Mouse (Mus musculus) midbrain, embryonic 12.5 days (tissue): ENCODE measurements around the gene Clstn1. TPM values are rescaled to one million over a fixed set of nuclear protein-coding genes. Genes with fewer than 3 reads are reported as not detected.
A peak's percentile ranks its signal among the peaks of the same experiment; 100 is the strongest.
"Not testable (repeated sequence)": the region's sequence is repeated elsewhere in the genome, so short reads cannot be mapped to it uniquely, and the experiment has no call there.

Experiments
- ATAC-seq: fragments of 200-750 bp; cut with Nextera tagmentation; 2 replicates; pipeline ENCODE4 v1.8.0; 2017; ENCODE audit warnings: low read depth, moderate TSS enrichment, moderate library complexity; ENCODE audit not compliant: low FRiP score
- H3K27ac ChIP-seq: fragments of 300-500 bp; sonication (generic); replicated peaks from 2 replicates; pipeline ENCODE4 v1.5.1; 2016; ENCODE audit warnings: mild to moderate bottlenecking
- H3K27me3 ChIP-seq: fragments of 300-500 bp; sonication (generic); 2 replicates; pipeline ENCODE4 v1.6.1; 2016; ENCODE audit warnings: mild to moderate bottlenecking
- H3K36me3 ChIP-seq: fragments of 300-500 bp; sonication (generic); 2 replicates; pipeline ENCODE4 v1.6.1; 2016
- H3K4me1 ChIP-seq: fragments of 300-500 bp; sonication (generic); 2 replicates; pipeline ENCODE4 v1.6.1; 2016
- H3K4me2 ChIP-seq: fragments of 300-500 bp; sonication (generic); replicated peaks from 2 replicates; pipeline ENCODE4 v1.6.1; 2016; ENCODE audit warnings: mild to moderate bottlenecking, moderate library complexity
- H3K4me3 ChIP-seq: fragments of 300-500 bp; sonication (generic); 2 replicates; pipeline ENCODE4 v1.5.1; 2016; ENCODE audit warnings: mild to moderate bottlenecking
- H3K9ac ChIP-seq: fragments of 300-500 bp; sonication (generic); replicated peaks from 2 replicates; pipeline ENCODE4 v1.6.1; 2016; ENCODE audit warnings: mild to moderate bottlenecking, moderate library complexity
- H3K9me3 ChIP-seq: fragments of 300-500 bp; sonication (generic); 2 replicates; pipeline ENCODE4 v1.6.1; 2016; ENCODE audit warnings: mild to moderate bottlenecking
- WGBS: fragments of 180-500 bp; shearing (Covaris S2); methylation state at CpG from one replicate; pipeline ENCODE4 v1.1.7; 2016; 5-methylcytosine and 5-hydroxymethylcytosine counted together
- polyA plus RNA-seq: library from polyadenylated mRNA; unstranded; fragments of >200 nt; fragmentation: Nextera tagmentation; extraction: Ambion mirVana; gene quantifications from 2 replicates; pipeline ENCODE4 v1.2.1, GENCODE M21; 2016

Clstn1 gene
- polyA plus RNA-seq, 1 experiment from 2014 or later, result 84.4 TPM

DNA sequence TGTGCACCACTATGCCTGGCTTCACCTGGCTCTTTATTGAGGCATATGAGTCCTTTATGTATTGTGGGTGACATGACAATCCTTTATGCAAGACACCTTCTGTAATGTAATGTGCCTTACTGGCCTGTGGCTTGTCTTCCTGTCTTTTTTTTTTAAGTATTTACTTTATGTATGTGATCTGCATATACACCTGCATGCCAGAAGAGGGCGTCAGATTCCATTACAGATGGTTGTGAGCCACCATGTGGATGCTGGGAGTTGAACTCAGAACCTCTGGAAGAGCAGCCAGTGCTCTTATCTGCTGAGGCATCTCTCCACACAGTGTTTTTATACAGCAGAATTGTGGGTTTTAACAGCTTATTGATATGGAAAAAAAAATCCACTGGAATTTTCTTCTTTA is 17.6 kb downstream of the Clstn1 start:
- H3K27me3 ChIP-seq, result no peaks in the 10 kb centered on the region
- H3K36me3 ChIP-seq, result 0 out of 2 replicates have a peak, but pooled peaks cover 3% of the 10 kb centered on the region
- no peaks in the 10 kb centered on the region for H3K9me3 ChIP-seq
- H3K4me2 ChIP-seq, result no peak overlapping the region
- no peak overlapping the region for H3K9ac ChIP-seq
- no peak overlapping the region for H3K27ac ChIP-seq
- no peak overlapping the region for H3K4me3 ChIP-seq
- 53% methylated on average over 1 of the region's 1 CpGs for WGBS
- no peak for ATAC-seq
- H3K4me1 ChIP-seq, result peaks cover 42% of the 10 kb centered on the region

DNA sequence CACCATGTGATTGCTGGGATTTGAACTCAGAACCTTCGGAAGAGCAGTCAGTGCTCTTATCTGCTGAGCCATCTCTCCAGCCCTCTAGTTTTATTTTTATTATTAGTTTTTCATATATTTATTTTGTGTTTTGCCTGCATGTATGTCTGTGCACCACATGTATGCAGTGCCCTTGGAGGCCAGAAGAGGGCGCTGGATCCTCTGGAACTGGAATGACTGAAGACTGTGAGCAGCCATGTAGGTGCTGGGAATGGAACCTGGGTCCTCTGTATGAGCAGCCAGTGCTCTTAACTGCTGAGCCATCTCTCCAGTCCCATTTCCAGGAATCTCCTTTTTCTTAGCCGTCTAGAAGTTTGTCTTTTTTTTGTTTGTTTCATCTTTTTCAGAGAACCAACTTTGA is 18.2 kb downstream of the Clstn1 start:
- Histone ChIP-seq H3K36me3 (0 out of 2 replicates have a peak, but pooled peaks cover 3% of the 10 kb centered on the region), H3K4me3 (no peak overlapping the region), H3K27me3 (no peaks in the 10 kb centered on the region), H3K9ac (no peak overlapping the region), H3K27ac (no peak overlapping the region), H3K9me3 (no peaks in the 10 kb centered on the region), H3K4me1 (peaks cover 48% of the 10 kb centered on the region), H3K4me2 (no peak overlapping the region)
- ATAC-seq, result no peak
- WGBS, result 79% methylated on average over 3 of the region's 3 CpGs

DNA sequence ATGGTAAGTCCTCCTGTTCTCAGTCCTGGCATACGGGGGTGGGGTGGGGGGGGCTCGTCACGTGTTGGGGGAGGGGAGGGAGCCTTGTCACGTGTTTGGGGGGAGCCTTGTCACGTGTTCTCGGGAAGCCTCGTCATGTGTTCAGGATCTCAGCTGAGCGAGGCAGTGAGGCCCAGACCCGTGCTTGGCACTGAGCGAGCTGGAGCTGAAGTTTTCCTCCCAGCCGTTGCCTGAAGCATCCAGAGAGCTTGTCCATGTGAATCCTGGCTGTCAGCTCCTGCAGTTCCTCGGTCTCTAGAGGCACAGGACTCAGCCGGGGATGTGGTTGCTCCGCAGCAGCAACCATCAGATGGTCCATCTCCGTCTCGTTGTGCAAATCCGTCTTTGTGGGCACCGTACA is 19.8 kb downstream of the Clstn1 start:
- 0 out of 2 replicates have a peak, but pooled peaks cover 3% of the 10 kb centered on the region for H3K36me3 ChIP-seq
- no peak overlapping the region for H3K4me3 ChIP-seq
- H3K9ac ChIP-seq, result no peak overlapping the region
- 76% methylated on average over 18 of the region's 18 CpGs for WGBS
- H3K27me3 ChIP-seq, result no peaks in the 10 kb centered on the region
- H3K4me1 ChIP-seq, result peaks cover 47% of the 10 kb centered on the region
- H3K27ac ChIP-seq, result peak overlapping the region; percentile 54
- ATAC-seq, result no peak
- H3K9me3 ChIP-seq, result no peaks in the 10 kb centered on the region
- H3K4me2 ChIP-seq, result no peak overlapping the region

- Histone ChIP-seq H3K4me3 (no peak overlapping the region), H3K9ac (no peak overlapping the region; the same call in 1 of the 2 replicates), H3K4me2 (no peak overlapping the region), H3K27me3 (no peaks in the 10 kb centered on the region), H3K36me3 (0 out of 2 replicates have a peak, but pooled peaks cover 3% of the 10 kb centered on the region), H3K4me1 (peaks cover 41% of the 10 kb centered on the region), H3K27ac (peak overlapping the region; percentile 54; the same call in 1 of the 2 replicates), H3K9me3 (no peaks in the 10 kb centered on the region)
- 42% methylated on average over 15 of the region's 15 CpGs for WGBS
- ATAC-seq, result 0 out of 2 replicates have a peak, but pooled peaks have one; percentile 23
These were observed 20.6 kb downstream of the Clstn1 start for GRCm38 (mm10) chr4:149606766-149607358.

- H3K36me3 ChIP-seq, result 0 out of 2 replicates have a peak, but pooled peaks cover 3% of the 10 kb centered on the region
- no peaks in the 10 kb centered on the region for H3K27me3 ChIP-seq
- ATAC-seq, result peak; percentile 30; the same call in 1 of the 2 replicates
- H3K4me2 ChIP-seq, result no peak overlapping the region
- H3K9ac ChIP-seq, result no peak overlapping the region
- H3K4me3 ChIP-seq, result no peak overlapping the region
- 64% methylated on average over 20 of the region's 20 CpGs for WGBS
- no peaks in the 10 kb centered on the region for H3K9me3 ChIP-seq
- peak overlapping the region; percentile 54; the same call in 1 of the 2 replicates for H3K27ac ChIP-seq
- H3K4me1 ChIP-seq, result peaks cover 36% of the 10 kb centered on the region
These were observed 21.5 kb downstream of the Clstn1 start for GRCm38 (mm10) chr4:149607591-149608308.

DNA sequence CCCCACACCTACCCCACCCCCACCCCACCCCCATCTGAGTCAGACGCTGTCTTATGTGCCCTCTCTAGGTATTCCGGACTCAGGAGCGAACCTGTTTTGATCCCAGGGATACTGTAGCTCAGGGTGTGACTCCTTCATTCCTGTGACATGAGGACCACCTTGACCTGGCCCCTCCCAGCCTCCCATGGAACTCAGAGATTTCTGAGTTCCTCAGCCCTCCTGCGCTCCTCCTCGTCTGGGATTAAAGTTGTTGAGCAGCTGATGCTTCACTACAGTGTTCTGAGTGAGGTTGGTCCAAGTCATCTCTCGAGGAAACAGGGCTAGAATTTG is 22.0 kb downstream of the Clstn1 start:
- 84% methylated on average over 6 of the region's 6 CpGs for WGBS
- Histone ChIP-seq H3K9ac (no peak overlapping the region), H3K27ac (no peak overlapping the region), H3K4me1 (peaks cover 36% of the 10 kb centered on the region), H3K9me3 (no peaks in the 10 kb centered on the region), H3K27me3 (no peaks in the 10 kb centered on the region), H3K36me3 (0 out of 2 replicates have a peak, but pooled peaks cover 3% of the 10 kb centered on the region), H3K4me3 (no peak overlapping the region), H3K4me2 (no peak overlapping the region)
- ATAC-seq, result no peak

DNA sequence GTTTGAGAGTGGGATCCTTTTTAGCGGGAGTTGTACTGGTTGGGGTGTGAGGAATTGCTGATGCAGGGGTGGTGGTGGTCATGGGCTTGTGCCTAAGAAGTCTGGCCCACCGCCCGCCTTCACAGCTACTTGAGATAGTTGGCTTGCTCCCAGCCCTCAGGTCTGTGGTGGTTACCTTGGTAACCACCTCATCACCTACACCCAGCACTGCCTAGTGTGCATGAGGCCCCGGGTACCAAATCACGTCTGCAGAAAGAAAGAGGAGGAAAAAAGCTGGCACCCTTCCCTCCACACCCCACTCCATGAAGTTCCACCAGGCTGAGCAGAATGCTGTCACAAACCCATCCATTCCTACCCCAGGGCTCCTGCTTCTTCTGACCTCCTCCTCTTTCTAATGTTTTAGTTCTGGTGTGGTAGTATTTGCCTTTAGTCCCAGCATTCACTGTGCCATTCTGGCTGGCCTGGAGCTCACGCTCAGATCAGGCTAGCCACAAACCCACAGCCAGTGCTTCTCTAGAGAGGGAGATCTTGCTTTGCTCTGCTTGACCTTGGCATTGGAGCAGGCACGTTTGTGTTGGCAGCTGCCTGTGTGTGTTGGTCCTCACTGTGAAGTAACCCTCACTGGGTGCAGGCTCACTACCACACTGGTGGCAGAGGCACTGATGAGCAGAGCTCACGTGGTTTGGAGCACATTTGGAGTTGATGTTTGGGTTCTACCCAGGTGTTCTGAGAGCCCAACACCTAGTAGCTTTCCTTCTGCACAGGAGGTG is 23.2 kb downstream of the Clstn1 start:
- ATAC-seq, result 0 out of 2 replicates have a peak, but pooled peaks have one; percentile 23
- no peak overlapping the region for H3K27ac ChIP-seq
- no peaks in the 10 kb centered on the region for H3K9me3 ChIP-seq
- no peak overlapping the region for H3K4me2 ChIP-seq
- no peak overlapping the region for H3K4me3 ChIP-seq
- peaks cover 36% of the 10 kb centered on the region for H3K4me1 ChIP-seq
- 81% methylated on average over 8 of the region's 8 CpGs for WGBS
- H3K36me3 ChIP-seq, result peaks cover 8% of the 10 kb centered on the region
- H3K9ac ChIP-seq, result no peak overlapping the region
- H3K27me3 ChIP-seq, result no peaks in the 10 kb centered on the region

DNA sequence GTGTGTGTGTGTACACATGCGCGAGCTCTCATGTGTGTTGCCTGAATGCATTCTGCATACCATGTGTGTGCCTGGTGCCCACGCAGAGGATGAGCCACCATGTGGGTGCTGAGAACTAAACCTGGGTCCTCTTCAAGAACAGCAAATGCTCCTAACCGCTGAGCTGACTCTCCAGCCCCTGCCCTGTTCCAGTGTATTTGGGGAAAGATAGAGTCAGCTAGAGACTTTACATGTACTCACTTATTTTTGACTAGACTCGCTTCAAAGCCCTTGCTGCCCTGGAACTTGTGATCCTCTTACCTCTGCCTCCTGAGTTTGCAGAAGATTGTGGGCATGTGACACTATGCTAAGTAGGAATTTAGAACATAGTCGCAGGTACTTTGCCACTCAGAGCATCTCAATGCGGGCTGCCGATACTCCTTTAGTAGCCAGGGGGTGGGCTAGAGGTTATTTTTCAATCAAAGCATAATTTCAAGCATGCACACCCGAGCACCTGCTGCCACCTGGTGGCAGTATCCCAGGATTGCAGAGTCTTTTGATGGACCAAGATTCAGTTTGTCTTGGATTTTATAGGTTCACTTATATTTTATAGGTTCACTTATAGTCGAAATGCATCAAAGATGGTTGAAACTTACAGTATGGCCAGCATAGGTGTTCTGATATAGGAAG is 25.2 kb downstream of the Clstn1 start:
- Histone ChIP-seq H3K4me3 (no peak overlapping the region), H3K4me2 (no peak overlapping the region), H3K27me3 (no peaks in the 10 kb centered on the region), H3K9ac (no peak overlapping the region), H3K27ac (no peak overlapping the region), H3K9me3 (peaks cover 3% of the 10 kb centered on the region; the same call in 1 of the 2 replicates), H3K36me3 (peaks cover 24% of the 10 kb centered on the region), H3K4me1 (peaks cover 26% of the 10 kb centered on the region)
- 57% methylated on average over 10 of the region's 10 CpGs for WGBS
- no peak for ATAC-seq

DNA sequence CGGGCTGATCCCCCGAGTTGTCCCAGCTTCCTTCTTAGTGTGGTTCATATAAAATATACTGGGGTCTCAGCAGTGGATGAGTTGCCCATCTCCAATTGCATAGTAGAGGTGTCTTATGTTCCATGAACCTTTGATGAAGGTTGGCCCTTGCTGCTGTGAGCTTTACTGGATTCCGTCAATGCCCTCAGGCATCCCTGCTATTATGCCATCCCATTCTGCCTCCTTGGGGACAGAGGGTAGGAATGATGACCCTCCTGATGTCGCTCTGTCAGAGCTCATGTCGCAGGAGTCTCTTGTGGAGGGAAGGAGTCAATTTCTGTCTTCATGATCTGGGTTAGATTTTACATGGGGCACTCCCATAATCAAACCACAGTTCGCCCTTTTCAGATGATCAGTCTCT is 27.2 kb downstream of the Clstn1 start:
- H3K9ac ChIP-seq, H3K9me3 ChIP-seq, H3K27me3 ChIP-seq, H3K27ac ChIP-seq, H3K4me1 ChIP-seq, H3K4me2 ChIP-seq, H3K4me3 ChIP-seq, ATAC-seq: not testable (repeated sequence)
- 77% methylated on average over 6 of the region's 6 CpGs for WGBS
- H3K36me3 ChIP-seq, result peaks cover 24% of the 10 kb centered on the region

DNA sequence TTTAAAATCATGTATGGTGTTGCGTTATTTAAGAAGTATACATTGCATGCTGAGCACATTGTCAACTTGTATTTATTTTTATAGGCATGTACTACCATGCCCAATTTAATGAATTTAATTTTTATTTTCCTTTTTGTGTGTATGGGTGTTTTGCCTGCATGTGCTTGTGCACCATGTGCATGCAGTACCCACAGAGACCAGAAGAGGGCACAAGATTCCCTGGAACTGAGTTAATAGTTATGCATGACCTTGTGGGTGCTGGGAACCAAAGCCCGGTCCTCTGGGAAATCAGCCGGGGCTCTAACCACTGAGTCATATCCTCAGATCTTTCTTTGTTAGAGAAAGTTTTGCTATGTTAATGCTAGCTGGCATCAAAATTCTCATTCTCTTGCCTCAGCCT is 28.6 kb downstream of the Clstn1 start:
- Histone ChIP-seq H3K36me3 (peaks cover 21% of the 10 kb centered on the region), H3K27ac (no peak overlapping the region), H3K27me3 (no peaks in the 10 kb centered on the region), H3K4me1 (no peaks in the 10 kb centered on the region), H3K4me3 (no peak overlapping the region), H3K9ac (no peak overlapping the region), H3K9me3 (peaks cover 3% of the 10 kb centered on the region; the same call in 1 of the 2 replicates), H3K4me2 (no peak overlapping the region)
- no peak for ATAC-seq
- WGBS, result 95% methylated on average over 3 of the region's 3 CpGs

- H3K36me3 ChIP-seq, result peaks cover 21% of the 10 kb centered on the region
- not testable (repeated sequence) for H3K4me2 ChIP-seq
- 90% methylated on average over 3 of the region's 3 CpGs for WGBS
These were observed 30.7 kb downstream of the Clstn1 start for GRCm38 (mm10) chr4:149616999-149617398.

More at GRCm38 (mm10) chr4:149616999-149617398, 30.7 kb downstream of the Clstn1 start:
- H3K4me3 ChIP-seq, H3K9me3 ChIP-seq, ATAC-seq, H3K9ac ChIP-seq, H3K27ac ChIP-seq, H3K27me3 ChIP-seq: not testable (repeated sequence)
- H3K4me1 ChIP-seq, result peaks cover 18% of the 10 kb centered on the region
